Mouse (Mus musculus): ENCODE data around the gene Gpc1. TPM values are rescaled to one million over a fixed set of nuclear protein-coding genes. Genes with fewer than 3 reads are reported as not detected.

The Gpc1 gene
- polyA plus RNA-seq, 1 experiment from 2014 or later, result 57.2 TPM

DNA sequence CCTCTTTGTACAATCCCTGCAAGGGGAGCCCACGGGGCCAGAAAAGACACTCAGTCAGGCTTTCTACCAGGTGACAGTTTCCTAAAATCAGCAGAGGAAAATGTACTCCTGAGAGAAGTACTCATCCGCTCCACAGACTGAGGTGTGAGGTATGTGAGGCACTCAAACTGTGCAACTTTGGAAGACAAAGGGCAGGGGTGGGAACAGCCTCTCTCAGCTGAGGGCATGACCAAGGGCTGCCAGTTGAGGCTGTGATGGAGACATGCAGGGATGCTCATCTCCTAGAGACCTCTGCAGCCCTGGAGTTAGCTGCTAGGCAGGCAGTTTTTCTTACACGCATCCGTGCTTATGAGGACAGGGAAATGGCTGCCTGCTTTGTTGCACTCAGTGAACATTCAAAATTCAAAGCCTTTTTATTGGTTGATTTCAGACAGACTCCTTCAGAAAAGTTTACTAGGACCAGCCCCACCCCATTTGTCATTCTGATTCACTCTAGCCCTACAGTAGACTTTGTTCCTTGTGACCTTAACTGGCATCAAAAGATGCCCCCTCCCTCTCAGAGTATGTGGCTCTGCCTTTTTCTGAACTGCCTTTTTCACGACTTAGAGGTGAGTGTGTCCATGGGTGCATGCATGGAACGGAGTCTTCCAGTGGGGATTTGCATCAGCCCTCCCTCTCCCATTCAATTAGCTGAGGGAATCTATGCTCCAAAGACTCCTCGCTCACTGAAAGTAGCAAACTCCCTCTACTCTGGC is 57.6 kb downstream of the Gpc1 start:
- ATAC-seq, result no peak
- no peak overlapping the region for H3K4me2 ChIP-seq (ENCODE audit: low read length)
- no peaks in the 10 kb centered on the region for H3K9me3 ChIP-seq (ENCODE audit: control insufficient read depth, low read length)
- H3K4me3 ChIP-seq (ENCODE audit: low read length), result no peak overlapping the region
- no peak overlapping the region for H3K27ac ChIP-seq (ENCODE audit: low read depth, low read length)
- H3K4me1 ChIP-seq (ENCODE audit: control insufficient read depth, insufficient read depth, low read depth, low read length), result no peaks in the 10 kb centered on the region
- no peaks in the 10 kb centered on the region for H3K36me3 ChIP-seq (ENCODE audit: control insufficient read depth, insufficient read depth, low read length)
- H3K9ac ChIP-seq (ENCODE audit: low read depth, low read length), result no peak overlapping the region
- no peaks in the 10 kb centered on the region for H3K27me3 ChIP-seq (replicated peaks; ENCODE audit: control insufficient read depth, insufficient read depth, low read length)
- WGBS, result 72% methylated on average over 7 of the region's 7 CpGs

DNA sequence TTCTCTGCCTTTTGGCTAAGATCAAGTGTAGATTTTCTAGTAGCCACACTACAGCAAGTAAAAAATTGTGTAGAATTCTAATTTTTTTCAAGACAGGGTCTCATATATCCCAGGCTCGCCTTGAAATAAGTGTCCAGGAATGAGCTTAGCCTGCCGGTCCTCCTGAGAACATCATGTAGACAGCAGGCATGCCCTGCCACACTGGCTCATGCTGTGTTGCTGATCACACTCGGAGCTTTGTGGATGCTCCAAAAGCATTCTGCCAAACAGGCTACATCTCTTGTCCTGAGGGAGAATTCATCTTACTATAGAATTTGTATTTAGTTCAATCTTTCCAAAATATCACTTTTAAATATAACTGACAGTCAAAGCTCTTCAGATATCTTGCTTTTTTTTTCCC is 61.3 kb downstream of the Gpc1 start:
- no peaks in the 10 kb centered on the region for H3K36me3 ChIP-seq (ENCODE audit: control insufficient read depth, insufficient read depth, low read length)
- H3K9me3 ChIP-seq (ENCODE audit: control insufficient read depth, low read length), result no peaks in the 10 kb centered on the region
- H3K4me1 ChIP-seq (ENCODE audit: control insufficient read depth, insufficient read depth, low read depth, low read length), result no peaks in the 10 kb centered on the region
- no peak overlapping the region for H3K9ac ChIP-seq (ENCODE audit: low read depth, low read length)
- H3K27ac ChIP-seq (ENCODE audit: low read depth, low read length), result no peak overlapping the region
- H3K27me3 ChIP-seq (replicated peaks; ENCODE audit: control insufficient read depth, insufficient read depth, low read length), result no peaks in the 10 kb centered on the region
- H3K4me3 ChIP-seq (ENCODE audit: low read length), result no peak overlapping the region
- 64% methylated on average over 3 of the region's 3 CpGs for WGBS
- H3K4me2 ChIP-seq (ENCODE audit: low read length), result no peak overlapping the region
- ATAC-seq, result no peak

DNA sequence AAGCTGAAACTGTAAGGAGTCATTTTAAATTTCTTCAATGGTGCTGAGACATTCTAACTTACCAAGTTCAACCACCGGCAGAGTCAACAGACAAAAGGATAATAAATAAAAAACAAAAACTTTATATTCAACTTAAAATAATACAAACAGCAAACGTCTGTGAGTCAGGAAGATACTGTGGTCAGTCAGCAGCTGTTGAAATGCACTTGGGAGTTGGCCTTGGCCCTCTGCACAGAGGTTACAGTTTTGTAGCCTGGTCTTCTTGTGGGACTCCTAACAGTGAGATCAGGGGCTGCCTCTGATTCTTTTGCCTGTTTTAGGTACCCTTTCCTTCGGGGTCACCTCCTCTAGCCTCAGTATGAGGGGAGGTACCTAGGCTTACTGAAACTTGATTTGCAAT is 62.5 kb downstream of the Gpc1 start:
- Histone ChIP-seq H3K27me3 (replicated peaks; ENCODE audit: control insufficient read depth, insufficient read depth, low read length) (no peaks in the 10 kb centered on the region), H3K4me3 (ENCODE audit: low read length) (no peak overlapping the region), H3K9ac (ENCODE audit: low read depth, low read length) (no peak overlapping the region), H3K4me2 (ENCODE audit: low read length) (no peak overlapping the region), H3K4me1 (ENCODE audit: control insufficient read depth, insufficient read depth, low read depth, low read length) (no peaks in the 10 kb centered on the region), H3K27ac (ENCODE audit: low read depth, low read length) (no peak overlapping the region), H3K36me3 (ENCODE audit: control insufficient read depth, insufficient read depth, low read length) (no peaks in the 10 kb centered on the region), H3K9me3 (ENCODE audit: control insufficient read depth, low read length) (no peaks in the 10 kb centered on the region)
- ATAC-seq, result no peak
- WGBS, result 70% methylated on average over 3 of the region's 3 CpGs

DNA sequence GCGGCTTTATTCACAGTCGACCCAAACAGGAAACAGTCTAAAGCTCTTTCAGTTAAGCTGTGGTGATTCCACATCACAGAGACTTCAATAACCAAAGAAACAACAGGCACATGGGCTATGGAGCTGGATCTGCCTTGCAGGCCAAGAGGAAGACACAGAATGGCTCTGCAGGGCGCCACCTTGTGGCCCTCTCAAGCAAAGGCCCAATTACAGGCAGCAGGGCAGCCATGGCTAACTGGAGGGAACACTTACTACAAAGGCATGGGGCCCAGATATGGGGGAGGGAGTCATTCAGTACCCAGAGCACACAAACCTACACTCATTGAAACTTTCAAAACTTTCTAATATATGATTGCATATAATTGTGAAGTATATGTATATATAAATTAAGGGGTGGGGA is 63.6 kb downstream of the Gpc1 start:
- Histone ChIP-seq H3K27me3 (replicated peaks; ENCODE audit: control insufficient read depth, insufficient read depth, low read length) (no peaks in the 10 kb centered on the region), H3K4me1 (ENCODE audit: control insufficient read depth, insufficient read depth, low read depth, low read length) (no peaks in the 10 kb centered on the region), H3K27ac (ENCODE audit: low read depth, low read length) (no peak overlapping the region), H3K4me2 (ENCODE audit: low read length) (no peak overlapping the region), H3K4me3 (ENCODE audit: low read length) (no peak overlapping the region), H3K9me3 (ENCODE audit: control insufficient read depth, low read length) (no peaks in the 10 kb centered on the region), H3K36me3 (ENCODE audit: control insufficient read depth, insufficient read depth, low read length) (no peaks in the 10 kb centered on the region), H3K9ac (ENCODE audit: low read depth, low read length) (no peak overlapping the region)
- 13% methylated on average over 3 of the region's 3 CpGs for WGBS
- ATAC-seq, result peak; percentile 77

DNA sequence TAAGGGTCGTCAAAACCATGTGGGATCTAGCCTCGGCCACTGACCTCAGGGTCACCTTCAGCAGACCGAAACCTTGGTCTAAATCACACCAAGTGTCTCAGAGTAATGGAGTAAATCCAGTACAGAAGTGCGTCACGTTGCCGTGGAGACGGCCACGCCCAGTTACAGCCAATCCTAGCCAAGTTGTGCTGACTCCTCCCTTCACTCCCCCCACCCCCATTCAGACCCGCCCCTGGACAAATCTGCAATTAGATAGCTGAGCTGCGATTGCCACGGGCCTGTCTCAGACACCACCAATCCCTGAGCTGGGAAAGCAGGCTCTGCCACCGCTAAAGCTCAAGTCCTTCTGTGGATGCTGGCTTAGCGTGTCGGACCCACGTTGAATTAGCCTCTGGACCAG is 71.3 kb downstream of the Gpc1 start, which contains the start of gene Ankmy1:
Gene Ankmy1, minus strand, starts transcription at position 121 of the 400 bp plus-strand sequence.
- Histone ChIP-seq H3K27me3 (replicated peaks; ENCODE audit: control insufficient read depth, insufficient read depth, low read length) (peaks cover 2% of the 10 kb centered on the region; the same call in 1 of the 2 replicates), H3K9me3 (ENCODE audit: control insufficient read depth, low read length) (no peaks in the 10 kb centered on the region), H3K4me3 (ENCODE audit: low read length) (peak within 1 kb of the TSS; percentile 29), H3K36me3 (ENCODE audit: control insufficient read depth, insufficient read depth, low read length) (no peaks in the 10 kb centered on the region), H3K27ac (ENCODE audit: low read depth, low read length) (no peak within 1 kb of the TSS), H3K4me1 (ENCODE audit: control insufficient read depth, insufficient read depth, low read depth, low read length) (peaks cover 15% of the 10 kb centered on the region), H3K9ac (ENCODE audit: low read depth, low read length) (peak within 1 kb of the TSS; percentile 5; the same call in 1 of the 2 replicates), H3K4me2 (ENCODE audit: low read length) (peak within 1 kb of the TSS; percentile 53)
- peak; percentile 37 for ATAC-seq
- WGBS, result 0% methylated on average over 15 of the region's 15 CpGs

DNA sequence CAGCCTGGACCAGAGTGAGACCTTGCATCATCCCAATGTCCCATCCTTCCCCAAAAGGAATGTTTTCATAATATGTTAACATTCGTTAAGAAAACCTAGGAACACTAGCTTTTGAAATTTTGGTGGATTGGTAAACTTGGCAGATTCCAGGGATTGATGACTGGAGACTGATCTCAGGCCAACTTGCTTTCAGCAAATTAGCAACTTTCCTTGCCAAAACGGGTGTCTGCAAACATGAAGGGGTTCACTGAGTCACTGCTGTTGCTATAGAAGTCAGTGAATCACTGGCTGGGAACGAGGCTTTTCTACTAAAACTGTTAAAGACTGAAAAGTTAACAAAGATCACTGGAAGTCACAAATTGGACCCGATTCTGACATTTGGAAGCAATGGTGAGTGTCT is 72.2 kb downstream of the Gpc1 start:
- H3K36me3 ChIP-seq (ENCODE audit: control insufficient read depth, insufficient read depth, low read length), result no peaks in the 10 kb centered on the region
- H3K9me3 ChIP-seq (ENCODE audit: control insufficient read depth, low read length), result no peaks in the 10 kb centered on the region
- H3K4me2 ChIP-seq (ENCODE audit: low read length), result no peak overlapping the region
- H3K4me3 ChIP-seq (ENCODE audit: low read length), result no peak overlapping the region
- WGBS, result 68% methylated on average over 4 of the region's 4 CpGs
- H3K4me1 ChIP-seq (ENCODE audit: control insufficient read depth, insufficient read depth, low read depth, low read length), result peaks cover 18% of the 10 kb centered on the region
- H3K27me3 ChIP-seq (replicated peaks; ENCODE audit: control insufficient read depth, insufficient read depth, low read length), result peaks cover 2% of the 10 kb centered on the region; the same call in 1 of the 2 replicates
- ATAC-seq, result no peak
- H3K9ac ChIP-seq (ENCODE audit: low read depth, low read length), result no peak overlapping the region
- no peak overlapping the region for H3K27ac ChIP-seq (ENCODE audit: low read depth, low read length)

DNA sequence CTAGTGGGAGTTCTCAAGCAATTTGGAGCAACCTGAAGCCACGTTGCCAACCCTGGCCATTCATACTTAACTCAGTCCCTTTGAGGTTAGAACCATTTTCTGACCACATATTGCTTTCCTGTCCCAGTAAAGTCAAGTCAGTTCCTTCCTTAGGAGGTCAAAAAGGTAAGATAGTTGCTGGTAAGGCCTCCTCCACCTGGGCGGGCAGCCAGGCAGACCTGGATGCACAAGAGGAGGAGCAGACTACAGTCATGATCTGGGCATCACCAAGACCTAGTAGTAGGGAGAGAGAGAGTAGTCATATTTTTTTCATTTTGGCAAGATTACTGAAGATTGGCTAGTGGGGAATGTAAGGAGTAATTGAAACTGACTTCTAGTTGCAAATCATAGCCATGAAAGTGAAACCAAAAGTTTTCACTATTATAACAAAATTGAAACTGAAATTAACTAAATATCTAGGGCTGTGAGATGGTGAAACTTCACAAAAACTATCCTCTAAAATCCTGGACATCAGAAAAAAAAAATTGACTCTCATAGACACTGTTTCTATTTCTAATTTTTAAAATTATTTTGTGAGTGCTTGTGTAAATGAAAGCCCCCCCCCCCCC is 74.4 kb downstream of the Gpc1 start:
- Histone ChIP-seq H3K4me1 (ENCODE audit: control insufficient read depth, insufficient read depth, low read depth, low read length) (peaks cover 27% of the 10 kb centered on the region), H3K4me3 (ENCODE audit: low read length) (no peak overlapping the region), H3K27me3 (replicated peaks; ENCODE audit: control insufficient read depth, insufficient read depth, low read length) (peaks cover 2% of the 10 kb centered on the region; the same call in 1 of the 2 replicates), H3K27ac (ENCODE audit: low read depth, low read length) (no peak overlapping the region), H3K36me3 (ENCODE audit: control insufficient read depth, insufficient read depth, low read length) (no peaks in the 10 kb centered on the region), H3K9ac (ENCODE audit: low read depth, low read length) (no peak overlapping the region), H3K9me3 (ENCODE audit: control insufficient read depth, low read length) (no peaks in the 10 kb centered on the region), H3K4me2 (ENCODE audit: low read length) (no peak overlapping the region; the same call in 1 of the 2 replicates)
- WGBS, result 95% methylated on average over 2 of the region's 2 CpGs
- ATAC-seq, result no peak

- Histone ChIP-seq H3K4me1 (ENCODE audit: control insufficient read depth, insufficient read depth, low read depth, low read length) (peaks cover 31% of the 10 kb centered on the region), H3K27ac (ENCODE audit: low read depth, low read length) (peak within 1 kb of the TSS; percentile 93), H3K4me2 (ENCODE audit: low read length) (peak within 1 kb of the TSS; percentile 90), H3K9ac (ENCODE audit: low read depth, low read length) (peak within 1 kb of the TSS; percentile 84), H3K9me3 (ENCODE audit: control insufficient read depth, low read length) (no peaks in the 10 kb centered on the region), H3K36me3 (ENCODE audit: control insufficient read depth, insufficient read depth, low read length) (no peaks in the 10 kb centered on the region), H3K27me3 (replicated peaks; ENCODE audit: control insufficient read depth, insufficient read depth, low read length) (no peaks in the 10 kb centered on the region), H3K4me3 (ENCODE audit: low read length) (peak within 1 kb of the TSS; percentile 83)
- under 1% methylated on average over 67 of the region's 81 CpGs for WGBS
- peak; percentile 91 for ATAC-seq
These were observed 75.6 kb downstream of the Gpc1 start, which contains the start of gene Dusp28 for GRCm38 (mm10) chr1:92906779-92907631. Dusp28 (plus strand) TSS chr1:92906981.
